Mouse (Mus musculus): ENCODE data around the gene Unc45a. TPM values are rescaled to one million over a fixed set of nuclear protein-coding genes. Genes with fewer than 3 reads are reported as not detected.
A peak's percentile ranks its signal among the peaks of the same experiment; 100 is the strongest.

Gene Unc45a
- polyA plus RNA-seq, 1 experiment from 2014 or later: 10.3 TPM

GRCm38 (mm10) chr7:80374280-80374679, 33.5 kb upstream of the Unc45a start:
- H3K9ac ChIP-seq: no peak overlapping the region
- H3K27ac ChIP-seq: no peak overlapping the region
- ATAC-seq (ENCODE audit: low read depth) (no peak), DNase-seq (no peak)
- H3K4me3 ChIP-seq (replicated peaks): no peak overlapping the region
- peaks cover 6% of the 10 kb centered on the region; the same call in 1 of the 2 replicates for H3K36me3 ChIP-seq
- no peaks in the 10 kb centered on the region for H3K9me3 ChIP-seq (replicated peaks)
- H3K4me1 ChIP-seq (replicated peaks): peaks cover 37% of the 10 kb centered on the region
- H3K27me3 ChIP-seq: peaks cover 36% of the 10 kb centered on the region
- no peak overlapping the region for H3K4me2 ChIP-seq
- 52% methylated on average over 3 of the region's 3 CpGs for WGBS (ENCODE audit: insufficient replicate concordance)

- no peak overlapping the region for H3K27ac ChIP-seq
- no peak overlapping the region for H3K9ac ChIP-seq
- WGBS (ENCODE audit: insufficient replicate concordance): 69% methylated on average over 12 of the region's 12 CpGs
- H3K4me1 ChIP-seq (replicated peaks): peaks cover 39% of the 10 kb centered on the region
- no peaks in the 10 kb centered on the region for H3K9me3 ChIP-seq (replicated peaks)
- H3K27me3 ChIP-seq: peaks cover 39% of the 10 kb centered on the region
- no peak for ATAC-seq (ENCODE audit: low read depth)
- H3K4me2 ChIP-seq: no peak overlapping the region
- no peak for DNase-seq
- H3K4me3 ChIP-seq (replicated peaks): no peak overlapping the region
- peaks cover 4% of the 10 kb centered on the region; the same call in 1 of the 2 replicates for H3K36me3 ChIP-seq
Measured at GRCm38 (mm10) chr7:80373850-80374249, 33.0 kb upstream of the Unc45a start.

- no peak overlapping the region for H3K4me2 ChIP-seq
- 64% methylated on average over 4 of the region's 4 CpGs for WGBS (ENCODE audit: insufficient replicate concordance)
- peaks cover 42% of the 10 kb centered on the region for H3K4me1 ChIP-seq (replicated peaks)
- H3K4me3 ChIP-seq (replicated peaks): no peak overlapping the region
- no peak for ATAC-seq (ENCODE audit: low read depth)
- no peak overlapping the region for H3K9ac ChIP-seq
- no peak for DNase-seq
- no peaks in the 10 kb centered on the region for H3K9me3 ChIP-seq (replicated peaks)
- no peak overlapping the region for H3K27ac ChIP-seq
- H3K36me3 ChIP-seq: no peaks in the 10 kb centered on the region
- peaks cover 39% of the 10 kb centered on the region for H3K27me3 ChIP-seq
Measured at GRCm38 (mm10) chr7:80373352-80373751, 32.5 kb upstream of the Unc45a start.

GRCm38 (mm10) chr7:80372667-80373066, 31.9 kb upstream of the Unc45a start:
- Histone ChIP-seq H3K27ac (no peak overlapping the region), H3K4me1 (replicated peaks) (peaks cover 41% of the 10 kb centered on the region), H3K36me3 (0 out of 2 replicates have a peak, but pooled peaks cover 2% of the 10 kb centered on the region), H3K4me2 (no peak overlapping the region), H3K9me3 (replicated peaks) (no peaks in the 10 kb centered on the region), H3K9ac (no peak overlapping the region), H3K4me3 (replicated peaks) (no peak overlapping the region), H3K27me3 (peaks cover 39% of the 10 kb centered on the region)
- DNase-seq (no peak), ATAC-seq (ENCODE audit: low read depth) (no peak)
- 43% methylated on average over 2 of the region's 2 CpGs for WGBS (ENCODE audit: insufficient replicate concordance)

GRCm38 (mm10) chr7:80372166-80372565, 31.4 kb upstream of the Unc45a start:
- H3K27me3 ChIP-seq: peaks cover 39% of the 10 kb centered on the region
- H3K4me1 ChIP-seq (replicated peaks): peaks cover 39% of the 10 kb centered on the region
- no peak overlapping the region for H3K9ac ChIP-seq
- H3K27ac ChIP-seq: no peak overlapping the region
- peaks cover 7% of the 10 kb centered on the region; the same call in 1 of the 2 replicates for H3K36me3 ChIP-seq
- 0 out of 2 replicates have a peak overlapping the region, but pooled peaks have one; percentile 94 for H3K4me2 ChIP-seq
- DNase-seq: no peak
- ATAC-seq (ENCODE audit: low read depth): no peak
- 56% methylated on average over 3 of the region's 3 CpGs for WGBS (ENCODE audit: insufficient replicate concordance)
- H3K4me3 ChIP-seq (replicated peaks): no peak overlapping the region
- no peaks in the 10 kb centered on the region for H3K9me3 ChIP-seq (replicated peaks)

GRCm38 (mm10) chr7:80371041-80371751, 30.4 kb upstream of the Unc45a start, which contains the start of gene Man2a2:
Gene Man2a2 (minus strand): TSS chr7:80371375.
- Histone ChIP-seq H3K4me1 (replicated peaks) (peaks cover 39% of the 10 kb centered on the region), H3K27ac (peak within 1 kb of the TSS; percentile 19), H3K4me2 (peak within 1 kb of the TSS; percentile 94), H3K27me3 (peaks cover 39% of the 10 kb centered on the region), H3K36me3 (peaks cover 14% of the 10 kb centered on the region), H3K9me3 (replicated peaks) (no peaks in the 10 kb centered on the region), H3K9ac (peak within 1 kb of the TSS; percentile 76), H3K4me3 (replicated peaks) (peak within 1 kb of the TSS; percentile 73)
- ATAC-seq (ENCODE audit: low read depth) (peak; percentile 62), DNase-seq (peak; percentile 42)
- WGBS (ENCODE audit: insufficient replicate concordance): under 1% methylated on average over 85 of the region's 86 CpGs

- Histone ChIP-seq H3K9me3 (replicated peaks) (no peaks in the 10 kb centered on the region), H3K4me2 (peak overlapping the region; percentile 94), H3K4me3 (replicated peaks) (peak overlapping the region; percentile 73), H3K36me3 (peaks cover 14% of the 10 kb centered on the region), H3K27ac (peak overlapping the region; percentile 19), H3K9ac (peak overlapping the region; percentile 76), H3K27me3 (peaks cover 39% of the 10 kb centered on the region), H3K4me1 (replicated peaks) (peaks cover 39% of the 10 kb centered on the region)
- ATAC-seq (ENCODE audit: low read depth) (peak; percentile 42), DNase-seq (peak; percentile 43)
- 1% methylated on average over 27 of the region's 31 CpGs for WGBS (ENCODE audit: insufficient replicate concordance)
Measured at GRCm38 (mm10) chr7:80370649-80371040, 29.8 kb upstream of the Unc45a start.

- Histone ChIP-seq H3K27me3 (peaks cover 39% of the 10 kb centered on the region), H3K36me3 (peaks cover 14% of the 10 kb centered on the region), H3K4me1 (replicated peaks) (peaks cover 34% of the 10 kb centered on the region), H3K27ac (peak overlapping the region; percentile 19; the same call in 1 of the 2 replicates), H3K9ac (peak overlapping the region; percentile 76), H3K4me2 (peak overlapping the region; percentile 94), H3K9me3 (replicated peaks) (no peaks in the 10 kb centered on the region), H3K4me3 (replicated peaks) (peak overlapping the region; percentile 73)
- WGBS (ENCODE audit: insufficient replicate concordance): 41% methylated on average over 4 of the region's 4 CpGs
- DNase-seq (no peak), ATAC-seq (ENCODE audit: low read depth) (no peak)
Measured at GRCm38 (mm10) chr7:80369967-80370431, 29.2 kb upstream of the Unc45a start.

- Histone ChIP-seq H3K4me3 (replicated peaks) (no peak overlapping the region), H3K4me2 (peak overlapping the region; percentile 94), H3K9me3 (replicated peaks) (no peaks in the 10 kb centered on the region), H3K36me3 (peaks cover 14% of the 10 kb centered on the region), H3K27me3 (peaks cover 39% of the 10 kb centered on the region), H3K4me1 (replicated peaks) (peaks cover 33% of the 10 kb centered on the region), H3K9ac (no peak overlapping the region), H3K27ac (peak overlapping the region; percentile 20; the same call in 1 of the 2 replicates)
- 61% methylated on average over 5 of the region's 5 CpGs for WGBS (ENCODE audit: insufficient replicate concordance)
- DNase-seq: no peak
- no peak for ATAC-seq (ENCODE audit: low read depth)
Measured at GRCm38 (mm10) chr7:80369461-80369860, 28.7 kb upstream of the Unc45a start.

GRCm38 (mm10) chr7:80368635-80369421, 28.0 kb upstream of the Unc45a start:
- Histone ChIP-seq H3K9me3 (replicated peaks) (no peaks in the 10 kb centered on the region), H3K27ac (0 out of 2 replicates have a peak overlapping the region, but pooled peaks have one; percentile 20), H3K4me1 (replicated peaks) (peaks cover 33% of the 10 kb centered on the region), H3K27me3 (peaks cover 39% of the 10 kb centered on the region), H3K36me3 (peaks cover 20% of the 10 kb centered on the region), H3K4me2 (peak overlapping the region; percentile 94), H3K9ac (no peak overlapping the region), H3K4me3 (replicated peaks) (no peak overlapping the region)
- 64% methylated on average over 20 of the region's 20 CpGs for WGBS (ENCODE audit: insufficient replicate concordance)
- no peak for DNase-seq
- ATAC-seq (ENCODE audit: low read depth): no peak

- H3K9ac ChIP-seq: no peak overlapping the region
- peaks cover 39% of the 10 kb centered on the region for H3K27me3 ChIP-seq
- no peak overlapping the region for H3K27ac ChIP-seq
- no peak overlapping the region for H3K4me2 ChIP-seq
- 73% methylated on average over 9 of the region's 9 CpGs for WGBS (ENCODE audit: insufficient replicate concordance)
- no peak for ATAC-seq (ENCODE audit: low read depth)
- peaks cover 28% of the 10 kb centered on the region for H3K36me3 ChIP-seq
- peaks cover 33% of the 10 kb centered on the region for H3K4me1 ChIP-seq (replicated peaks)
- no peak for DNase-seq
- H3K9me3 ChIP-seq (replicated peaks): no peaks in the 10 kb centered on the region
- H3K4me3 ChIP-seq (replicated peaks): no peak overlapping the region
Measured at GRCm38 (mm10) chr7:80368009-80368408, 27.2 kb upstream of the Unc45a start.

Measured in liver, embryonic 13.5 days (tissue).